ENCODE assay signal across 8 mouse cellular contexts in the genomic region with DNA sequence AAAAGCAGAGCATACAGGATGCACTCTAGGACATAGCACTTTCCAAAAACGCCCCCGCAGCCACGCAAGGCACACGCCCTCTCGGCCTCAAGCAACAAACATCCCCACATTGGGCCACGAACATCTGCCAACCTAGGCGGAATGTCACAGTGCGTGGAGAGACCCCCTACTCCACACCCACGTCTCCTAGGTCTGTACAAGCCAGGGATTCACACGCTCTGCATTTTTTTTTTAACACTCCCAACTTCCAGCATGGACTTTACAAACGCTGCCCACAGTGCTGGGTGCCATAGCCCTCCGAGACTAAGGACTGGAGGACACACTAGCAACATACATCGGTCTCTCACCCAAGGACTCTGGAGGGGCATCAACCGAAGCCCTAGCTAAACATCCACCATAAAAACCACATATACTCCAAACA. TPM values are rescaled to one million over a fixed set of nuclear protein-coding genes. Genes with fewer than 3 reads are reported as not detected.
A peak's percentile ranks its signal among the peaks of the same experiment; 100 is the strongest.
DNase-seq lines count a peak whose midpoint lies in the region; ATAC-seq lines count a peak whose summit lies in the region.

No protein-coding gene starts in this region.

- peak overlapping the region; percentile 60 for H3K4me3 ChIP-seq in liver, embryonic 16.5 days (ENCODE audit: low read depth, low read length)

- H3K36me3 ChIP-seq in liver, embryonic 16.5 days (ENCODE audit: control insufficient read depth, insufficient read depth), result no peaks in the 10 kb centered on the region

- peak overlapping the region; percentile 76 for H3K4me2 ChIP-seq in liver, embryonic 16.5 days (ENCODE audit: low read depth, low read length)

- H3K27ac ChIP-seq in liver, embryonic 16.5 days (ENCODE audit: low read length), result no peak overlapping the region

- peaks cover 72% of the 10 kb centered on the region for H3K27me3 ChIP-seq in liver, embryonic 16.5 days (ENCODE audit: control insufficient read depth, insufficient read depth, low read depth, low read length)

- no peak for ATAC-seq in liver, embryonic 16.5 days (ENCODE audit: low read depth)
- no peak for ATAC-seq in cerebellum, adult (ENCODE audit: insufficient number of reproducible peaks, low FRiP score, low TSS enrichment)

- intact Hi-C loops in heart, postnatal 36 days (cut with DNase I), result loop anchor here (5.0 kb wide), 1 partner anchor 272 kb away; the partner anchor contains the start of genes Map3k12 and Tarbp2

- peaks cover 17% of the 10 kb centered on the region for H3K4me1 ChIP-seq in liver, embryonic 16.5 days (ENCODE audit: control insufficient read depth, low read depth, low read length)

- 16% methylated on average over 14 of the region's 14 CpGs for WGBS in liver, embryonic 16.5 days (ENCODE audit: insufficient replicate concordance)

- peak; percentile 60 to 75 for DNase-seq in heart, adult 18-20 months
- no peak for DNase-seq in heart, postnatal 4 days
- peak; percentile 26 for DNase-seq in Muller cell, postnatal 12 days (ENCODE audit: inconsistent ontology term)
- DNase-seq in heart, postnatal 36 days, result peak; percentile 46 to 49
- no peak for DNase-seq in adrenal gland, adult 8-10 months
- DNase-seq in embryo, embryonic 9.5 days (ENCODE audit: extremely low spot score), result no peak

- peak overlapping the region; percentile 24; the same call in 1 of the 2 replicates for H3K9ac ChIP-seq in liver, embryonic 16.5 days (ENCODE audit: low read depth, low read length)

- H3K9me3 ChIP-seq in liver, embryonic 16.5 days (replicated peaks; ENCODE audit: control insufficient read depth, low read length), result no peaks in the 10 kb centered on the region

RNA-seq across cellular contexts. Expression of gene Rarg, which starts 11.8 kb away (rescaled TPM):
- 10 to 100 TPM; 13.5 to 16.7 TPM for total RNA-seq in heart, adult 18-20 months (2021)
- 10 to 100 TPM; 12.9 to 16.6 TPM for total RNA-seq in heart, postnatal 4 days (2021)
- total RNA-seq in heart, postnatal 36 days (2021), result 10 to 100 TPM; 20.0 to 21.9 TPM
- 2.4 and 2.5 TPM in 2 replicates for polyA plus RNA-seq in liver, embryonic 16.5 days (2015; fragmentation: Nextera tagmentation; extraction: Ambion mirVana)
- 10 to 100 TPM; 19.9 to 43.0 (median 34.4) TPM for total RNA-seq in adrenal gland, adult 8-10 months (2022)

RNA-seq across cellular contexts. Expression of gene Itgb7, which starts 13.7 kb away (rescaled TPM):
- total RNA-seq in heart, adult 18-20 months (2021), result 1 to 10 TPM; 2.9 to 9.9 TPM
- total RNA-seq in heart, postnatal 4 days (2021), result 1 to 10 TPM in 1 of 2 experiments, under 1 TPM in 1; 0.98 to 1.0 TPM
- total RNA-seq in heart, postnatal 36 days (2021), result 1 to 10 TPM; 1.6 to 1.8 TPM
- 5.5 and 5.6 TPM in 2 replicates for polyA plus RNA-seq in liver, embryonic 16.5 days (2015; fragmentation: Nextera tagmentation; extraction: Ambion mirVana)
- 1 to 10 TPM; 2.7 to 7.9 (median 5.4) TPM for total RNA-seq in adrenal gland, adult 8-10 months (2022)

RNA-seq across cellular contexts. Expression of gene Gm9918, which starts 24.9 kb away (rescaled TPM):
- total RNA-seq in heart, adult 18-20 months (2021), result not detected
- total RNA-seq in heart, postnatal 4 days (2021), result not detected
- not detected for total RNA-seq in heart, postnatal 36 days (2021)
- not detected in 2 replicates for polyA plus RNA-seq in liver, embryonic 16.5 days (2015; fragmentation: Nextera tagmentation; extraction: Ambion mirVana)
- under 1 TPM in 2 of 4 experiments, not detected in 2; 0.24 to 0.31 TPM for total RNA-seq in adrenal gland, adult 8-10 months (2022)

RNA-seq across cellular contexts. Expression of gene Mfsd5, which starts 33.8 kb away (rescaled TPM):
- 10 to 100 TPM; 18.4 to 18.9 TPM for total RNA-seq in heart, adult 18-20 months (2021)
- total RNA-seq in heart, postnatal 4 days (2021), result 10 to 100 TPM; 21.1 to 22.7 TPM
- 10 to 100 TPM; 18.1 to 19.4 TPM for total RNA-seq in heart, postnatal 36 days (2021)
- 20.0 and 21.3 TPM in 2 replicates for polyA plus RNA-seq in liver, embryonic 16.5 days (2015; fragmentation: Nextera tagmentation; extraction: Ambion mirVana)
- 10 to 100 TPM; 37.1 to 45.4 (median 39.5) TPM for total RNA-seq in adrenal gland, adult 8-10 months (2022)

RNA-seq across cellular contexts. Expression of gene Csad, which starts 40.9 kb away (rescaled TPM):
- total RNA-seq in heart, adult 18-20 months (2021), result 10 to 100 TPM; 17.0 to 22.6 TPM
- 10 to 100 TPM; 26.8 to 29.9 TPM for total RNA-seq in heart, postnatal 4 days (2021)
- 10 to 100 TPM; 15.8 to 16.2 TPM for total RNA-seq in heart, postnatal 36 days (2021)
- 53.0 and 60.2 TPM in 2 replicates for polyA plus RNA-seq in liver, embryonic 16.5 days (2015; fragmentation: Nextera tagmentation; extraction: Ambion mirVana)
- total RNA-seq in adrenal gland, adult 8-10 months (2022), result 10 to 100 TPM; 71.3 to 85.0 (median 75.5) TPM

Comparison
In these comparisons a context has a peak if more than half of its experiments do, and no peak if none do; other contexts are left out.
1. DNase-seq: peak in heart, adult 18-20 months (2 of 2), Muller cell, postnatal 12 days (single experiment) and heart, postnatal 36 days (2 of 2); none in heart, postnatal 4 days (single experiment), adrenal gland, adult 8-10 months (single experiment) and embryo, embryonic 9.5 days (single experiment).